Mouse (Mus musculus): ENCODE results near the gene Pip5k1c.

Pip5k1c gene

DNA sequence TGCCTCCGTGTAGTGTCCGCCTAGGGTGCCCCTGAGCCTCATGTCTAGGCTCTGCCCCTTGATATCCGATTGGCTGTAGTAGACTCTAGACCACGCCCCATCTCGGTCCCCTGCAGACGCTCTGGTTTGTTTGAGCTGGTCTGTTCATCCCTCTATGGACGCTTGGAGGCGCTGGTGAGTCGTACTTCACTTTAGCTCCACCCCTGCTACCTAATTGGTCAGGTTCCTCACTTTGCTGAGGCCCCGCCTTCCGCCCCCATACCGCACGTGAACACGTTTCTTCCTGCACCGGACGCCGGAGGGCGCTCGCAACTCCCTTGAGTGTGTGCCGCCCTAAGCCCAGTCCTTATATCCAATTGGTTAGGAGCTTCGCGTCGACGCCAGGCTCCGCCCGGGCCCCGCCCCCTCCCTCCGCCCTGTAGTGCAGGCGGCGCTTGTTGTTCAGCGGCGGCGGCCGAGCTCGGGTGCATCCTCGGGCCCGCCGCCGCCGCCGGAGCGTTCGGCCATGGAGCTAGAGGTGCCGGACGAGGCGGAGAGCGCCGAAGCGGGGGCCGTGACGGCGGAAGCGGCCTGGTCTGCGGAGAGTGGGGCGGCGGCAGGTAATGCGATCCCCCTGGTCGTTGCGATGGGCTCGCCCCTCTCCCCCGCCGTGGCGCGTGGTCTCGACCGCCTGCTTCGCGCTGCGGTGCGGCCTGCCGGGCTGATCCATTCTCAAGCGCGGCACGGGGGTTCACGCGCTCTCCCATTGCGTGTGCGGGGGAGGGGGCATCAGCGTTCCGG, at the start of gene Pip5k1c:
Pip5k1c (plus strand) TSS at position 410 of the 780 bp plus-strand sequence.
- peak; percentile 98 to 99 for DNase-seq (ENCODE audit: low spot score in 2 of 2)

DNA sequence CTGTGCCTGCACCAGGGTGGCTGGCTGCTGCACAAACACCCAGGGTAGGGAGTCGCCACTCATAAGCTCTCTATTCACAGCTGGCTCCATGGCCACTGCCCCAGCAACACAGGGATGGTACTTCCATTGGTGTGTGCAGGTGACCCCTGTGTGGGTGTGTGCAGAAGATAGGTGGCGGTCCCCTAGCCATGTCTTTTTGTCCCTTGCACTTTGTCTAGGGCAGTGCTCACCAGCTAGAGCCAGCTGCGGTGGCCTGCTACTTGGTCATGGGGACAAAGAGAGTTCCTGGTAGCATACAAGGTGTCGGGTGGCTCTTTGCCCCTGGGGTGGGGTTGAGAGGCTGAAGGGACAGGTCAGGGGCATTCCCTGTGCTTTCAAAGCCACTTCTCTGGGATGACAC, 48.6 kb upstream of the Pip5k1c start:
- DNase-seq (ENCODE audit: low spot score in 2 of 2): no peak

GRCm38 (mm10) chr10:81244595-81244994, 48.2 kb upstream of the Pip5k1c start:
- DNase-seq (ENCODE audit: low spot score in 2 of 2): peak; percentile 82 to 88

- DNase-seq (ENCODE audit: low spot score in 2 of 2): no peak
Observed at GRCm38 (mm10) chr10:81245166-81245565, 47.6 kb upstream of the Pip5k1c start.

DNA sequence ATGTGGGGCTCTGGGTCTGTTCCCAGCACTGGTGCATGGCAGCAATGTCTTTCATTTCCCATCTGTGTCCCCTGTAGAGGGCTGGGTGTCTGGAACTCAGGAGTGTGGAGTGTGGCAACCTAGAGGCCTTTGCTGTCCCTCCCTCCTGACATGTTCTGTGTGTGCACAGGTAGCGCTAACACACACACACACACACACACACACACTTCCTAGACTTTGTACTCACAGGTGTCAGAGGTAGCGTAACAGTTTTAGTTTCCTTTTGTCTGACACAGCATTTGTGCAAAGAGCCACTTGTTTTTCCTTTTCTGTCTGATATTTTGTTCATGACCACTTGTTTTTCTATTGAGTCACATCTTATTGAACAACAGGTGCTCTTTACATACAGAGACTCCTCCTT, 45.0 kb upstream of the Pip5k1c start:
- no peak for DNase-seq (ENCODE audit: low spot score in 2 of 2)

DNA sequence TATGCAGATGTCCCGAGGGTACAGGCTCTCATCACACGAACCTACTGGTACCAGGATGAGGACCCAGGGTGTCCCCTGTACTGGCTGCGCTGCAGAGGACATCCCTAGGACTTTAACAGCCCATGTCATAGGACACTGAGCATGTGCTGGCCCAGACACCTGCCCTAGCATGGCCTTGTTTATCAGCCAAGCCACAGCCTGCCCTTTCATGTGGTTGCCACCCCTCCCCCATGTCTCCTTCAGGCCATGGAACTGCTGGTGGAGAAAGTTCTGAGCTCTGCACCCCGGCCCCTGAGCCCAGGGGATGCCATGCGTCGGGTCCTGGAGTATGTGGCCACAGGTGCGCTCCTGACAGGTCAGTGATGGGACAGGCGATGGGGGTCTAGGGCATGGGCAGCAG, 43.3 kb upstream of the Pip5k1c start:
- DNase-seq (ENCODE audit: low spot score in 2 of 2): no peak

DNA sequence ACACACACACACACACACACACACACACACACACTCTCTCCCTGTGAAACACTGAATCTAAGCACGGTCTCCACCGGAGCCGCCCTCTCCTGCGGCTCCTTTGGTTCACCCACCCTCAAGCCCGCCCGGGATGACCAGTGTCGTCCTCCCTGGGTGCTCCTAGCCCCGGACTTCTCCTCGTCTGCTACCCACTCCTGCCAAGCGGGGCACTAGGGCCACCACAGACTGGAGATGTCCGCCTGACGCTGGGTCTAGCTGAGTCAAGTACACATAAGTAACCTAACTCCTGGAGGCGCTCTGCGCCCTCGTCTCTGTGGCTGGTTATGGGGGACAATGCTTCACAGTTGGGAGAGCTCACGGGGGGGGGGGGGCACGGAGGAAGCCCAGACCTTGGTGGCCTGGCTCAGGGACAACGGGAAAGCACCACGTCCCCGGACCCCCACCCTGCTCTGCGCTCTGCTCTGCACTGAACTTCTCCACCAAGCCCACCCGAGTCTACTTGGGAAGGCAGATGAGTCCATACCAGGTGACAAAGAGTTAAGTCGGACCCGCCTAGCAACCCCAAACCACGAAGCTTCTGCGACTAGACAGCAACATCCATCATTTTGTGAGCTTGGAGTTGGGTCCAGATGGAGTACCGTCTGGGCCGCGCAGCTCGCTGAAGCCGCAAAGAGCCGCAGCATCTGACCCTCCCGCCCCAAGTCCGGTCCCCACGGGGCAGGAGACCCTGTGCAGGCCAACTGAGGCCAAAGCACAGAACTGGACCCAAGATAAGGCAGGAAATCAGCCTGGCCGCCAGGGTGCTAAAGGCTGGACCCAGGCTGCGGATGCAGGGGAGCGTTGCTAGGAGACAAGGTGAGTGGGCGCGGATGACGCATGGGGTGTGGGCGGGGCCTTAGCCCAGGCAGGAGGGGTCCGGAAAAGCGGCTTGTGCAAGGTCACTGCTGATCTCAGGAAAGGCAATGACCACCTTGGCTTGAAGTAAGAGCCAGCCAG, 40.0 kb upstream of the Pip5k1c start, which contains the start of gene Matk:
Matk (plus strand) TSS at position 512 of the 996 bp plus-strand sequence.
- peak in 1 of 2 experiments; percentile 50 for DNase-seq (ENCODE audit: low spot score in 2 of 2)

DNA sequence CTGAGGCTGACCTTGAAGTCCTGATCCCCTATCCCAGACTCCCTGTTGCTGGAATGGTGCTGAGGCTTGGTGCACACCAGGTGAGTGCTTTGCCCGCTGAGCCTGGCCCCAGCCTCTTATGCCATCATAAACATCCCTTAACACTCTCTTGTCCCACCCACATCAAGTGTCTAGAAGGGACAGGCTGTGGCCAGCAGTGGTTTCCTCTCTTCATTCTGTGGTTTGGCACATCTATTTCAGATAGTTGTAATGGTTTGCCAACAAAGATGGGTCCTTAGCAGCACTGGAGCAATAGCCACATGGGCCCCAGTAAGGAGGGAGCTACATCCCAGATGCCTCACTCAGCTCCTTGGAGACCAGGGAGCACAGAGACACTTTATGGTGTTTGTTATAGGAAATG, 37.9 kb upstream of the Pip5k1c start:
- no peak for DNase-seq (ENCODE audit: low spot score in 2 of 2)

- peak in 1 of 2 experiments; percentile 57 for DNase-seq (ENCODE audit: low spot score in 2 of 2)
Observed at GRCm38 (mm10) chr10:81257158-81258039, 35.4 kb upstream of the Pip5k1c start.

GRCm38 (mm10) chr10:81259225-81259884, 33.4 kb upstream of the Pip5k1c start:
- no peak for DNase-seq (ENCODE audit: low spot score in 2 of 2)

DNA sequence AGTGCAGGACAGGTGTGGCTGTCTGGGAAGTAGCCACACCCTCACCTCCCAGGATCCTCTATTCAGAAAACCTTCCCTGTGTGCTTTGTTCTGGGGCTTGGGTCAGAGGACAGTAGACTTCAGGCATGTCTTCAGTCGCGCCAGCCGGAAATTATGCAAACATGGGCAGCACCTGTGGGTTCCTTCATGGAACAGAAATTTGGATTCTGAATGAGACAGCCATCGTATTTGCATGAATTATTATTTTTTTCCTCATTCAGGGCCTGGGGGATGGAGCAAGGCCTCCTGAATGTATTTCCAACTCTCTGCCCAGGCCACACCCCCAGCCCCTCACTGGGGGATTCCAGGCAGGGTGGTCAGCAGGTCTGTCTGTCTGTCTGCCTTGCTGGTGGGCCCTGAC, 31.7 kb upstream of the Pip5k1c start:
- no peak for DNase-seq (ENCODE audit: low spot score in 2 of 2)

- no peak for DNase-seq (ENCODE audit: low spot score in 2 of 2)
Observed at GRCm38 (mm10) chr10:81265540-81265939, 27.2 kb upstream of the Pip5k1c start.

- peak; percentile 98 for DNase-seq (ENCODE audit: low spot score in 2 of 2)
Observed at GRCm38 (mm10) chr10:81266211-81267105, 26.3 kb upstream of the Pip5k1c start, which contains the start of the genes Mrpl54 and Apba3. Gene Mrpl54, minus strand, starts transcription at chr10:81266934. Gene Apba3, plus strand, starts transcription at chr10:81266960.

DNA sequence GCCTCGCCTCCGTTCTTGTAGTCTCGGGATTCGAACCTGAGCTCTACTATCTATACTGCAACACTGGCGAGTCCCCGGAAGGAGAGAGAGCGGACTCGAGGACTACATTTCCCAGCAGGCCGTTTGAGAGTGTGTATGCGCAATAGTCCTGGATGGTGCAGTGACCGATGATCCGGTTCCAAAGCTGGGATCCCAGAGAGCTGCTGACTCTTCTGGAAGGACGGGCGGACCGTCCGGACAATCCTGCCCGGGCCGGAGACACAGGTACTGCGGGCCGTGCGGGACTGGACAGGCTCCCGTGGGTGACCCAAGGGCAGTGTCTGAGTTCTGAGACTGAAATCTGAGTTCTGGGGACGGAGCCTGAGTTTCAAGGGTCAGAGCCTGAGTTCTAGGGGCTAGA, 24.7 kb upstream of the Pip5k1c start:
- peak; percentile 56 to 80 for DNase-seq (ENCODE audit: low spot score in 2 of 2)

- DNase-seq (ENCODE audit: low spot score in 2 of 2): no peak
Observed at GRCm38 (mm10) chr10:81268643-81269412, 23.9 kb upstream of the Pip5k1c start.

GRCm38 (mm10) chr10:81272356-81272755, 20.4 kb upstream of the Pip5k1c start:
- no peak for DNase-seq (ENCODE audit: low spot score in 2 of 2)

DNA sequence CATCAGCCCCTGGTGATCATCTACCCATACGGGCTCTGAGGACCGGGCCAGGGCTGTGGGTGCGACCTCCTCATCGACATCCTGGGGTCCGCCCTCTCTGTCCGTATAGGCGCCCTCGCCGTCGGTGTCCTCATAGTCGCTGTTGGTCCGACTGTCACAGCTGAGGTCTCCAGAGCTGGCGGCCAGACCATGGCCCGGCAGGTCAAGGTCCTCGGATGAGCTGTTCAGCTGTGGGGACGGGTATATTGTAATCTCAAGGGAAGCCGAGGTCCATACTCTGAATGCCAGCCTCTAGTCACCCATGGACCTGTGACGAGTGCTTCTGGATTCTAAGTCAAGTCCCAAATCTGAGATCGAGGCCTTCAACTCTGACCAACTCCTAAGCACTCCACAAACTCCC, 18.9 kb upstream of the Pip5k1c start:
- DNase-seq (ENCODE audit: low spot score in 2 of 2): no peak

GRCm38 (mm10) chr10:81277676-81278075, 15.1 kb upstream of the Pip5k1c start:
- no peak for DNase-seq (ENCODE audit: low spot score in 2 of 2)

- no peak for DNase-seq (ENCODE audit: low spot score in 2 of 2)
Observed at GRCm38 (mm10) chr10:81279496-81279895, 13.3 kb upstream of the Pip5k1c start.
